Mouse (Mus musculus): ENCODE data around the gene Pik3ip1.

GRCm38 (mm10) chr11:3313294-3313693 lies 16.9 kb upstream of the Pik3ip1 start:
- TF ChIP-seq POLR2A (IDR thresholded peaks at IDR 0.05; ENCODE audit: extremely low read depth, insufficient read depth, low read length) (no peak), CTCF (IDR thresholded peaks at IDR 0.05; ENCODE audit: extremely low read depth, insufficient read depth, low read length) (no peak)

Data from cortical plate, adult 2 months (tissue).